Mouse (Mus musculus) midbrain, embryonic 10.5 days (tissue): ENCODE results near the gene Vsx2. TPM values are rescaled to one million over a fixed set of nuclear protein-coding genes. Genes with fewer than 3 reads are reported as not detected.
"Not testable (repeated sequence)": the region's sequence is repeated elsewhere in the genome, so short reads cannot be mapped to it uniquely, and the experiment has no call there.

ENCODE experiments used
- DNase-seq: peaks from one replicate; pipeline ENCODE4 v3.0.0-alpha.2; 2017; ENCODE audit warnings: low spot score
- H3K27ac ChIP-seq: fragments of 300-500 bp; sonication (generic); replicated peaks from 2 replicates; pipeline ENCODE4 v1.5.1; 2016; ENCODE audit warnings: mild to moderate bottlenecking
- H3K27me3 ChIP-seq: fragments of 300-500 bp; sonication (generic); 2 replicates; pipeline ENCODE4 v1.6.1; 2016; ENCODE audit warnings: low read depth, mild to moderate bottlenecking; ENCODE audit not compliant: poor library complexity, severe bottlenecking
- H3K36me3 ChIP-seq: fragments of 300-500 bp; sonication (generic); 2 replicates; pipeline ENCODE4 v1.6.1; 2016; ENCODE audit warnings: mild to moderate bottlenecking, moderate library complexity
- H3K4me1 ChIP-seq: fragments of 300-500 bp; sonication (generic); 2 replicates; pipeline ENCODE4 v1.6.1; 2016
- H3K4me3 ChIP-seq: fragments of 300-500 bp; sonication (generic); 2 replicates; pipeline ENCODE4 v1.5.1; 2016; ENCODE audit warnings: mild to moderate bottlenecking, moderate library complexity
- H3K9me3 ChIP-seq: fragments of 300-500 bp; sonication (generic); replicated peaks from 2 replicates; pipeline ENCODE4 v1.6.1; 2016; ENCODE audit warnings: mild to moderate bottlenecking
- WGBS: fragments of 180-500 bp; shearing (Covaris S2); methylation state at CpG from one replicate; pipeline ENCODE4 v1.1.7; 2016; 5-methylcytosine and 5-hydroxymethylcytosine counted together
- polyA plus RNA-seq: library from polyadenylated mRNA; unstranded; fragments of >200 nt; fragmentation: Nextera tagmentation; extraction: Ambion mirVana; gene quantifications from 2 replicates; pipeline ENCODE4 v1.2.1, GENCODE M21; 2016

Vsx2 gene
- polyA plus RNA-seq = 1.0 and 1.9 TPM in 2 replicates

DNA sequence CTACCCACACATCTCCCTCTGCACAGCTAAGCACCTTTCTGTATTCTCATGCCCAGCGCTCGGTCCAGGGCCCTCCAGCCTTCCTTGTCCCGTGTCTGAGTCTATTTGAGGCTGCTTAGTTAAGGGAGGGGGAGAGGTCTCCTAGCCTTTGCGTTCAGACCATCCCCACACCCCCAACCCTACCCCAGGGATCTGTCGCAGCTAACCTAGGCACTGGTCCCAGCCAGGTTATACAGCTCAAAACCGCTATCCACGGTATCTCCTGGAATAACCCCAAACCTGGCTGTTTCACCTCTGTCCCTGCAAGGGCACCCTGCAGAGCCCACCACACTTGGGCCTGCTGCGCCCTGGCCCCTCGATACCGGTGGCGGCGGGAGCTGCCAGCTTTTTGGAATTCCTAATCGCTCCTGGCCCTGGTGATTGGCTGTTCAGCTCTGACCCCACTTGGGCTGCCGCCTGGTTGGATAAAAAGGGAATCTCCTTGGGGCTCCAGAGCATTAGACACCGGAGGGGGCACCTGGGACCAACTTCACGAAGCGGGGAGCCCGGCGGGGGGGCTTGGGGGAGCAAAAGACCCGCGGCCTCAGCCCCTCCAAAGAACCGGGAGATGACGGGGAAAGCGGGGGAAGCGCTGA, at the start of gene Vsx2:
TSS of gene Vsx2 (plus strand) at position 427 of the 635 bp plus-strand sequence.
- H3K27me3 ChIP-seq = peaks cover 90% of the 10 kb centered on the region
- H3K36me3 ChIP-seq = no peaks in the 10 kb centered on the region
- H3K27ac ChIP-seq = no peak within 1 kb of the TSS
- 2% methylated on average over 25 of the region's 25 CpGs for WGBS
- H3K9me3 ChIP-seq = no peaks in the 10 kb centered on the region
- peak within 1 kb of the TSS; percentile 38 for H3K4me3 ChIP-seq
- DNase-seq = no peak
- peaks cover 27% of the 10 kb centered on the region for H3K4me1 ChIP-seq

DNA sequence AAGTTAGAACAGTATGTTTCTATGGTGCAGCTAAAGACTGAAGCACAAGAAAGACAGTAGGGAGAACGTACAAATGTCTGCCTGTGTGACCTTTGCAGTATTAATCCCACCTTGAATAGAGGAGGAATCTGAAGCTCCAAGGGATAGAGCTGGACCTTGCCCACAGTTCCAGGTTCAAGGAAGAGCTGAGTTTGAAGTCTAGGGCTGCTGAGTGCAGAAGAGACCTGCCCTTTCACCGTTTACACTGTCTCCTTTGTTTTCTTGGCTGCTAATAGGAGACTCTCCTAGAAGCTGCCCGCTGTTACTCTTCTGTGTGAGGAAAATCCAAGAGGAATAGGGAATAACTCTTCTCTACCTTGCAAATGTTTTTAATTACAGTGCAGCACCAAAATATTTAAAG, 45.8 kb upstream of the Vsx2 start:
- 54% methylated on average over 3 of the region's 3 CpGs for WGBS
- no peak for DNase-seq
- Histone ChIP-seq H3K27me3 (no peaks in the 10 kb centered on the region; the same call in 1 of the 2 replicates), H3K9me3 (no peaks in the 10 kb centered on the region), H3K36me3 (no peaks in the 10 kb centered on the region; the same call in 1 of the 2 replicates), H3K27ac (no peak overlapping the region), H3K4me3 (no peak overlapping the region), H3K4me1 (peaks cover 15% of the 10 kb centered on the region)

DNA sequence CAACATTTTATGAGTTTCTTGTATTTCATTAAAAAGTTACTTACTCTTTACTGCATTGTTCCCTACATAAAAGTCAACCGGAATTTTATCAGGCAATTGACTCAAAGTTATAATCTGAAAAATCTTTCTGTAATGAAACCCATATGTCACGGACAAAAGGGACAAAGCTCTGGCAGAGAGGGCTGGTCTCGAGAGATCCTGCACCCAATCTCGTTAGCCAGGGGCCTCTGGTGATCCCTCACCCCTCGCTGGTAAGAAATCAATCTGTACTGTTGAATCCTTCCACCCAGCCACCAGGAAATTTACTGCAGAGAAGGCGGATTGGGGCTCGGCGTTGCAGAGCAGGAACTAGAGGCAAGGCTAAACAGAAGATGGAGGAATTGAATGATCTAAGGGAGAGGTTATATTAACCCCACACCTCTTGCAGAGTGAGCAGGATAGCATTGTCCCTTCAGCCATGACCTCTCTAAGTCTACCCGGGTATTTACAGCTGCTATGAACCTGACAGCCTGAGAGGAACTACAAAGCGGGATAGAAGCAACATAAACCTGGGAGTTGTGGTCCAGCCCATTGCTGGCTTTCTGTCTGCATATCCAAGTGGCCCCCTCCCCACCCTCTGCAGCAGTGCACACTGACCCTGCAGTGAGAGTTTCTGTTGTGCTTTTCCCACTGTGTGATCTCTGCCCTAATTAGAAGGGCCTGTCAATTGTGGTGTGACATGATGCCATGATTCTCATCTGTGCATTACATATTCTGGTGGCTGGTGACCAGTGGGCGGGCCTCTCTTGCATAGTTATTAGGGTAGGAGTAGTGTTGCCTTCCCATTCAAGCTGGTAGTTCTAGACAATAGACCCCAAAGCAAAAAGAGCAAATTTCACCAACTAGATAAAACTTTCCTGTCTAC, 45.2 kb upstream of the Vsx2 start:
- no peak overlapping the region for H3K4me3 ChIP-seq
- H3K36me3 ChIP-seq = no peaks in the 10 kb centered on the region; the same call in 1 of the 2 replicates
- 69% methylated on average over 11 of the region's 11 CpGs for WGBS
- no peak overlapping the region for H3K27ac ChIP-seq
- peaks cover 15% of the 10 kb centered on the region for H3K4me1 ChIP-seq
- no peaks in the 10 kb centered on the region for H3K9me3 ChIP-seq
- no peak for DNase-seq
- H3K27me3 ChIP-seq = no peaks in the 10 kb centered on the region; the same call in 1 of the 2 replicates

DNA sequence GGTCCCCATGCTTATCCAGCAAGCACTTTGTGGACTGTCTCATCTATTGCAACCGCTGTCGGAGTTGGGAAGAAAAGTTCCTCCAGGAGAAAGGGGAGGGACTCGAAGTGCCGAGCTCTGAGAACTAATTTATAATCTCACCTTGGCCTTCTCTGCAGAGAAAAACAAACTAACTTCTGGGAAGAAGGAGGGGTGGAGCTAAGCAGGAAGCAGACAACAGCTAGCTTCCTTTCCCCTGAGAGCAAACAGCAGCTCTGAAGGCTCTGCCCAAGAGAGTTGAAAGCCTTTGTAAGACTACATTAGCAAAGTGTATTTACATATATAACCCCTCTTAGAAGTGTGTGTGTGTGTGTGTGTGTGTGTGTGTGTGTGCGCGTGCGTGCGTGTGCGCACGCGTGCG, 44.1 kb upstream of the Vsx2 start:
- no peaks in the 10 kb centered on the region for H3K9me3 ChIP-seq
- WGBS = 91% methylated on average over 12 of the region's 12 CpGs
- peaks cover 3% of the 10 kb centered on the region for H3K27me3 ChIP-seq
- DNase-seq = no peak
- no peak overlapping the region for H3K4me3 ChIP-seq
- peaks cover 3% of the 10 kb centered on the region for H3K36me3 ChIP-seq
- no peak overlapping the region for H3K27ac ChIP-seq
- peaks cover 15% of the 10 kb centered on the region for H3K4me1 ChIP-seq

DNA sequence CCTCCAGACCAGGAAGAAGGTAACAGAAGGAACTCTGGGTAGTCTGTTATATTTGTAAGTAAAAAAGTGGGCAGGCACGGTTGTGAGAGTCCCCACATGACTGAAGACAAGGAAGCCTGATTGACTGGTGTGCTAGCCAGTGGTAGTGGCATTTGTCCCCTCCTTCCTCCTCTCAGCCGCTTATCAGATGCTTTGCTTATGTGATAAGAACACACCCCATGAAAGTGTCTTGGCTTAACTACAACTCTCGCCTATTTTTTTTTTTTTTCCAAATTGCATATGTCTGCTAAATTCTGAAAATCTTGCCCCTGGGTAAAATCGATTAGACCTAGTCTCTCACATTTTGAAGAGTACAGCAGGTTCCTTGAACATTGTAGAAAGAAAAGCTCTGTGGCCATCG, 39.1 kb upstream of the Vsx2 start:
- Histone ChIP-seq H3K27ac (no peak overlapping the region), H3K9me3 (no peaks in the 10 kb centered on the region), H3K4me1 (peaks cover 36% of the 10 kb centered on the region), H3K4me3 (no peak overlapping the region), H3K27me3 (peaks cover 11% of the 10 kb centered on the region), H3K36me3 (peaks cover 23% of the 10 kb centered on the region)
- WGBS = 88% methylated on average over 5 of the region's 5 CpGs
- DNase-seq = no peak

DNA sequence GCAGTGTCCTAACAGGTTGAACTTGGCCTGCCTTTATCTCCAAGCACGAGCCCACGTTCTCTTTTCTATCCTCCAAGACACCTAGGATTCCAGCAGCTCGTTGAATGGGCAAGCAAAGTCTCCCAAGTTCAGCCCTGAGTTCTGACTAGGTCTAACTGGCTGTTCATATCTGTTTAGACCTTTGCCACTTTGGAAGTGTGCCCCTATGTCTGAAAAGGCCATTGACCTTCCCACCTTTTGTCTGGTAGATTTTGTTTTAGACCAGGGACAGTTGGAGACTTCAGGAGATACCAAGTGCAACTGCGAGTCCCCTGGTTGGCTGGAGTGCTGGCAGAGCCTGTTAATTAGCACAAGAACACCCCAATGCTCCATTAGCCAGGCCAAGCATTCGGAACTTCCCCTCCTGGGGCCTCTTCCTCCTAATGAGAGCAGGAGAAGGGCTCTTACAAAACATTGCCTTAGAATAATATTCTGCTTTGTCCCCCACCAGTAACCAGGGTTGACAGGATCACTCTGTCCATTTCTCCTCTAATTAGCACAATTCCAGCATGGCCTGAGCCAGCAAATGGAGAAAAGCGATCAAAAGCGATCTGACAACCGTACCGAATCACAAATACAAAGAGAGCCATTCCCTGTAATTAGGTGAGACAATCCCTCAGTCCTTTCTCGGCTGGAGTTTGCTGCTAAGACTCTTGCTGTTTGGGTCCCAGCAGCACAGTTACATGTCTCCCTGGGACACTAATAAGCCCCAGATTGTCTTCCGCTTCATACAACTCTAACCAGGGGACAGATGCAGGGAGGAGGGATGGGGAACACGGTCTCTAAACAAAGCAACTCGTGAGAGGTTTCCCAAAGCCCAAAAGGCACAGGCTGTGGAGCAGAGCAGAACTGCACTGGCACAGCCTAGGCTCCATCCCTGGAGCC, 37.4 kb upstream of the Vsx2 start:
- H3K4me1 ChIP-seq = peaks cover 34% of the 10 kb centered on the region
- WGBS = 37% methylated on average over 13 of the region's 13 CpGs

DNA sequence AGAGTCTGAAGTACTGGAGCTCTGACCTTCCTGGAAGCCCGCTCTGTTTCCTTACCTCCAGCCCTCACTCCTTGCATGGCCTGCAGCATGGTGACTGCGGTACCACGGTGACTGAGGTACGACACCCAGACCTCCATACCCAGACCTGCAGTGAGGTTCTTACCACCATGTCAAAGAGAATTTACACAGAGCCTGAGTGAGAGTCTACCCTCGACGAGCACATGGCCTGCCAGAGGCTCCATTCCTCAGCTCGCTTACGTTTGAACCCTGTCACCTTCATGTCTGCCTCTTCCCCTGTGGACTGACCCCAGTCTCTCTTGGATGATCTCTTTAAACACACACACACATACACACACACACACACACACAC, 36.7 kb upstream of the Vsx2 start:
- Histone ChIP-seq H3K27me3 (peaks cover 17% of the 10 kb centered on the region), H3K9me3 (no peaks in the 10 kb centered on the region), H3K4me3 (no peak overlapping the region), H3K36me3 (peaks cover 23% of the 10 kb centered on the region), H3K27ac (peak overlapping the region; percentile 72), H3K4me1 (peaks cover 34% of the 10 kb centered on the region)
- no peak for DNase-seq
- 67% methylated on average over 8 of the region's 8 CpGs for WGBS

More for the DNA sequence above, 37.4 kb upstream of the Vsx2 start:
- peaks cover 17% of the 10 kb centered on the region for H3K27me3 ChIP-seq
- peak; percentile 38 for DNase-seq
- no peaks in the 10 kb centered on the region for H3K9me3 ChIP-seq
- peak overlapping the region; percentile 72 for H3K27ac ChIP-seq
- H3K36me3 ChIP-seq = peaks cover 23% of the 10 kb centered on the region
- H3K4me3 ChIP-seq = no peak overlapping the region

DNA sequence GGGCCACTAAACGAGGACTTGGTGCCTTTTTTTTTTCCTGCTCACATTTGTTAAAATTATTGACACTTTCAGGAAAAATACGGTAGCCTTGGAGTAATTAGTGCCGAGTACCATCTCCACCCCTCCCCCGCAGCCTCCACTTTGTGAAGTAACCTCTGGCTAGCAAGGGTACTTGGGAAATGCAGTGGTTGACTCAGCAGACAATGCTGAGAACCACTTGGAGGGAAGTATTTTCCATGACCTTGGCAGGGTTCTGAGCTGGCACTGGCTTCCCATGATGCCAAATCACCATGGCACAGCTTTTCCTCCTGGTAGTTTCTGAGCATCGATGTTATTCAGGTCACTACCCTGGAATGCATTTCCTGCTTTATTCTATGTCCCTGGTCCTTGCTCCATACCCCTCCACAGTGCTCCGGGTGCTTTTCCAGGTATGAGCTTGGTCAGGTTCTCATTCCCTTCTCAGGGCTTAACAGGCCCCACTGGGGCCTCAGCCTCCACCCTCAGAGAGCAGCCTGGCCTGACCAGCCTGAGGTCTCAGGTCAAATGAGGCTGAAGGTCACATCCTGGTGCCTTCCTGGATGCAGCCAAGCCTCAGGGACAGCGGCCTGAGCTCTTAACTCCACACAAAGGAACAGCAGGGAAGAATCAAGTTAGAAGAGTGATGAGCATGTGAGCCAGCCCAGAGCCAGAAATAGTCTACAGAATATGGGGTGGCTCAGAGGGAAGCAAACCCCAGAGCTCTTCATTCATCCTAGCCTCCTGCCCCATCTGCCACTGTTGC, 35.7 kb upstream of the Vsx2 start:
- H3K4me3 ChIP-seq = no peak overlapping the region
- WGBS = 74% methylated on average over 7 of the region's 7 CpGs
- peaks cover 23% of the 10 kb centered on the region for H3K36me3 ChIP-seq
- peaks cover 17% of the 10 kb centered on the region for H3K27me3 ChIP-seq
- no peak overlapping the region; the same call in 1 of the 2 replicates for H3K27ac ChIP-seq
- peaks cover 34% of the 10 kb centered on the region for H3K4me1 ChIP-seq
- DNase-seq = no peak
- no peaks in the 10 kb centered on the region for H3K9me3 ChIP-seq

DNA sequence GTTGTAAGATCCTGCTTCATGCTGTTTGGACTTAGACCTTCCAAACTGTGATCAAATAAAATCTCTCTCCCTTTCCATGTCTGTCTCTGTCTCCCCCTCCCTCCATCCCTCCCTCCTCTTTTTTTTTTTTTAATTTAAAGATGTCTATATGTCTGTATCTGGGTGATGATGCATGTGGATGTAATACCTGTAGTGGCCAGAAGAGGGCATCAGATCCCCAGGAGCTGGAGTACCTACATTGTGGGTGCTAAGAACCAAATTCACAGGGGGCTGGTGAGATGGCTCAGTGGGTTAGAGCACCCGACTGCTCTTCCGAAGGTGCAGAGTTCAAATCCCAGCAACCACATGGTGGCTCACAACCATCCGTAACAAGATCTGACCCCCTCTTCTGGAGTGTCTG, 30.0 kb upstream of the Vsx2 start:
- not testable (repeated sequence) for H3K4me3 ChIP-seq, H3K36me3 ChIP-seq, H3K4me1 ChIP-seq, H3K9me3 ChIP-seq, DNase-seq, H3K27ac ChIP-seq, H3K27me3 ChIP-seq
- WGBS = 85% methylated on average over 3 of the region's 3 CpGs

DNA sequence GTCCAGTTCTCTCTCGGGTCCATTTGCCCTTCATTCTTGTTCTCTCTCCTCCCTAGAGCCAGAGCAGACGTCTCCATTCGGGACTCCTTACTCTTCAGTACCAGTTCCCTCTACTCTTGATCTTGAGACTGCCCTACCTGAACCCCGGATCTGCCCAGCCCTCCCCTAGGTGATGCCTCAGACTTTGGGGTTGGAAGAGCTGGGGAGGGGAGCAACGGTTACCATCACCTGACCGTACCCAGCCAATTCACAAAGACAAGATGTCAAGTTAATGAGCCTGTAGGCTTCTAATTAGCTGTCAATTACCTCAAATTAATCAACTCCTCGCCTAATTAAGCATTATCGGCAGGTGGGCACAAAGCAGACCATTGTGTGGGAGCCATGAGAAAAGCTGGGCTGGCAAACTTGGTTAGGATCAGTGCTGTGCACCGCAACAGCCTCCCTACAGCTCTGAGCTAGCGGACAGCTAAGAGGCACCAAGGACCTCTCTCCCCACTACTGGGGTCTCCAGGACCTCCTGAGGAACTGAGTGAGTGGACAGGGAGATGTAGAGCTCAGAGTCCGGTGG, 28.1 kb upstream of the Vsx2 start:
- H3K27ac ChIP-seq = no peak overlapping the region
- whole genome bisulfite sequencing = 77% methylated on average over 11 of the region's 11 CpGs
- no peaks in the 10 kb centered on the region for H3K9me3 ChIP-seq
- H3K27me3 ChIP-seq = peaks cover 5% of the 10 kb centered on the region; the same call in 1 of the 2 replicates
- H3K36me3 ChIP-seq = no peaks in the 10 kb centered on the region
- H3K4me3 ChIP-seq = no peak overlapping the region
- H3K4me1 ChIP-seq = peaks cover under 1% of the 10 kb centered on the region
- DNase-seq = no peak

DNA sequence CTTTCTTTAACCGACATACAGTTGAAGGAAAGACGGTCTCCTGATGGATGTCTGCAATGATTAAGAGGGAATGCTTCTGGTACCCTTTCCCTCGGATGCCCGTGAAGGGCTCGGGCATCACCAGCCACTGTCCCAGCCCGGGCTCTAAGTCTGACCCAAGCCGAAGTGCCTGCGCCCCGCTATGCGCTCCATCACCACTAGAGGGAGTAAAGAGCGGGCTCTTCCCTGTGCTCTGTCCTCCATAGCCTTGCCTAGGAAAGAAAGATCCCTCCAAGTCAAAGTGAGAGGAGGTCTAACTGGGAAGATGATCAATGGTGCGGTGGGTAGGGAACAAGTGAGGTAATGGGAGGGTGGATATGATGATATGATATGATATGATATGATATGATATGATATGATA, 23.5 kb upstream of the Vsx2 start:
- Histone ChIP-seq H3K27ac (no peak overlapping the region), H3K4me1 (peaks cover 9% of the 10 kb centered on the region), H3K4me3 (no peak overlapping the region), H3K27me3 (peaks cover 4% of the 10 kb centered on the region; the same call in 1 of the 2 replicates), H3K36me3 (no peaks in the 10 kb centered on the region), H3K9me3 (no peaks in the 10 kb centered on the region)
- DNase-seq = peak; percentile 77
- 6% methylated on average over 12 of the region's 12 CpGs for WGBS
